Mouse (Mus musculus): ENCODE data around the gene Stat4.

- TF ChIP-seq POLR2A (IDR thresholded peaks at IDR 0.05; ENCODE audit: insufficient read depth, low read length) (no peak), CTCF (IDR thresholded peaks at IDR 0.05; ENCODE audit: low read depth, low read length) (no peak)
These were observed 137.9 kb downstream of the Stat4 start for GRCm38 (mm10) chr1:52124818-52125217.
